Mouse (Mus musculus): Measurements from ENCODE around the gene Rps15. TPM values are rescaled to one million over a fixed set of nuclear protein-coding genes. Genes with fewer than 3 reads are reported as not detected.

The Rps15 gene
- polyA plus RNA-seq, 1 experiment = 2,641 TPM

DNA sequence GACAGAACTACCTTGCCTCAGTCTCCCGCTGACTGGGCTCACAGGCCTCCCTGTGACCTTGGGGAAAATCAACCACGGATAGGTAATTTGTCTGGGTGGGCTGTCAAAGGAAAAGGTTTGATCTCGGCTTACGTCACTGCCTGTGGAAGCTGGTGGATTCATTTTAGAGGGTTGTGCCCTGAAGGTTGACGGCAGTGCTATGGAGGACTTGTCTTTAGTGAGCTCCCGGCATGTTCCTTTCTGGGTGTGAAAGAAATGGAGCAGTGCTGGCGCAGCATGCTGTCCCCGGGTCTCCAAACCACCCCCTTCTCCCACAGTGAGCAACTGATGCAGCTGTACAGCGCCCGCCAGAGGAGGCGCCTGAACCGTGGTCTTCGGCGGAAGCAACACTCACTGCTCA, 1.1 kb downstream of the Rps15 start:
- H3K9ac ChIP-seq (ENCODE audit: low read depth, poor library complexity, severe bottlenecking) = peak overlapping the region; percentile 84
- H3K9me3 ChIP-seq (replicated peaks; ENCODE audit: control insufficient read depth, insufficient read depth, low read length, poor library complexity, severe bottlenecking) = no peaks in the 10 kb centered on the region
- TF ChIP-seq POLR2A (IDR thresholded peaks at IDR 0.05; ENCODE audit: insufficient read depth, low read length) = no peak
- no peak for TF ChIP-seq CTCF (IDR thresholded peaks at IDR 0.05; ENCODE audit: low read depth, low read length)
- no peak for TF ChIP-seq EP300 (IDR thresholded peaks at IDR 0.05; ENCODE audit: insufficient read depth, low read depth, low read length)
- H3K4me3 ChIP-seq (ENCODE audit: low read depth, low read length) = peak overlapping the region; percentile 83
- H3K27me3 ChIP-seq (ENCODE audit: control insufficient read depth, insufficient read depth, low read length, poor library complexity, severe bottlenecking) = no peaks in the 10 kb centered on the region
- H3K4me1 ChIP-seq (ENCODE audit: control insufficient read depth, insufficient read depth, low read length) = peaks cover 3% of the 10 kb centered on the region
- peak overlapping the region; percentile 35 for H3K27ac ChIP-seq (ENCODE audit: insufficient read depth, low read length)
- peaks cover 25% of the 10 kb centered on the region for H3K36me3 ChIP-seq (ENCODE audit: control insufficient read depth, insufficient read depth, low read length, poor library complexity, severe bottlenecking)

DNA sequence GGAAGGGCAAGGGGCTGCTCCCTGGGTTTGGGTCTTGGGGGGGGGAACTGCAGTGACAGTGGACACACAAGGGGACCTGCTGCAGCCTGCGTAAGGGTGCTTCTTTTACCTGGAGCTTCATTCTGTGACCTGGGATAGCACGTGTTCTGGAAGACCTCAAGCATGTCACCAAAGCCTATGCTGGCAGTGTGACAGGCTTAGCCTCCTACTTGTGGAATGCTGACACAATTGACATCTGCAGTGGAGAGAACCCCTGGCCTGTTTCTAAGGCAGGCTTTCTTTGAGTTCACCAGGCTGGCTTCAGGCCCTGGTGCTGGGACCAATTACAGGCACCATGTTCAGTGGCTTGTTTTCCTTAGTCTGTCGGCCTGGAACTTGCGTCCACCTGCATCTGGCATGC, 2.1 kb downstream of the Rps15 start:
- no peak for TF ChIP-seq POLR2A (IDR thresholded peaks at IDR 0.05; ENCODE audit: insufficient read depth, low read length)
- TF ChIP-seq EP300 (IDR thresholded peaks at IDR 0.05; ENCODE audit: insufficient read depth, low read depth, low read length) = no peak
- TF ChIP-seq CTCF (IDR thresholded peaks at IDR 0.05; ENCODE audit: low read depth, low read length) = no peak
- Histone ChIP-seq H3K4me3 (ENCODE audit: low read depth, low read length) (peak overlapping the region; percentile 83), H3K27ac (ENCODE audit: insufficient read depth, low read length) (peak overlapping the region; percentile 48; the same call in 1 of the 2 replicates), H3K36me3 (ENCODE audit: control insufficient read depth, insufficient read depth, low read length, poor library complexity, severe bottlenecking) (peaks cover 25% of the 10 kb centered on the region), H3K9ac (ENCODE audit: low read depth, poor library complexity, severe bottlenecking) (no peak overlapping the region), H3K27me3 (ENCODE audit: control insufficient read depth, insufficient read depth, low read length, poor library complexity, severe bottlenecking) (no peaks in the 10 kb centered on the region), H3K4me1 (ENCODE audit: control insufficient read depth, insufficient read depth, low read length) (peaks cover 3% of the 10 kb centered on the region), H3K9me3 (replicated peaks; ENCODE audit: control insufficient read depth, insufficient read depth, low read length, poor library complexity, severe bottlenecking) (no peaks in the 10 kb centered on the region)

DNA sequence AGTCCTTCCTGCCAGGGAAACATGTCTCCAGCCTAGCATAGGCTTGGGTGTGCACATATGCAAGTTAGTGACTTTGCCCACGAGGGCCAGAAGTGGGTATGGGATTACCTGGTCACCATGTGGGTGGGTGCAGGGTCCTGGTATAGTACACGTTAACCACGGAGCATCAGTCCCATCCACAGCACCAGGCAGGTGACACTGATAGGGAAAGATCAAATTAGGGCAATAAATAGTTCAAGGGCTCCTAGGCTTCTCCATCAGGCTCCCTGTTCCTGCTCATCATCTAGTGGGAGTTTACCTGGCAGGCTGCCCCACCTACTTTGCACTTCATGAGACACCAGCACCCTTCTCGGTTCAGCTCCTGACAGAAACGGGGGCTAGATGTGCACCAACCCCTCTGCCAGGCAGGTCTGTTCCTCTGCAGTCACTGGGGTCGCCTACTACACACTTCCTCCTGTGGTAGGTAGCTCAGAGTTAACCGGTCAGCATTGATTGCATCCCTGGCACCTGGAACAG, 2.6 kb downstream of the Rps15 start:
- H3K36me3 ChIP-seq (ENCODE audit: control insufficient read depth, insufficient read depth, low read length, poor library complexity, severe bottlenecking) = peaks cover 25% of the 10 kb centered on the region
- no peaks in the 10 kb centered on the region for H3K27me3 ChIP-seq (ENCODE audit: control insufficient read depth, insufficient read depth, low read length, poor library complexity, severe bottlenecking)
- no peaks in the 10 kb centered on the region for H3K9me3 ChIP-seq (replicated peaks; ENCODE audit: control insufficient read depth, insufficient read depth, low read length, poor library complexity, severe bottlenecking)
- no peak for TF ChIP-seq POLR2A (IDR thresholded peaks at IDR 0.05; ENCODE audit: insufficient read depth, low read length)
- H3K27ac ChIP-seq (ENCODE audit: insufficient read depth, low read length) = peak overlapping the region; percentile 48; the same call in 1 of the 2 replicates
- peaks cover 3% of the 10 kb centered on the region for H3K4me1 ChIP-seq (ENCODE audit: control insufficient read depth, insufficient read depth, low read length)
- no peak overlapping the region for H3K4me3 ChIP-seq (ENCODE audit: low read depth, low read length)
- no peak overlapping the region for H3K9ac ChIP-seq (ENCODE audit: low read depth, poor library complexity, severe bottlenecking)

DNA sequence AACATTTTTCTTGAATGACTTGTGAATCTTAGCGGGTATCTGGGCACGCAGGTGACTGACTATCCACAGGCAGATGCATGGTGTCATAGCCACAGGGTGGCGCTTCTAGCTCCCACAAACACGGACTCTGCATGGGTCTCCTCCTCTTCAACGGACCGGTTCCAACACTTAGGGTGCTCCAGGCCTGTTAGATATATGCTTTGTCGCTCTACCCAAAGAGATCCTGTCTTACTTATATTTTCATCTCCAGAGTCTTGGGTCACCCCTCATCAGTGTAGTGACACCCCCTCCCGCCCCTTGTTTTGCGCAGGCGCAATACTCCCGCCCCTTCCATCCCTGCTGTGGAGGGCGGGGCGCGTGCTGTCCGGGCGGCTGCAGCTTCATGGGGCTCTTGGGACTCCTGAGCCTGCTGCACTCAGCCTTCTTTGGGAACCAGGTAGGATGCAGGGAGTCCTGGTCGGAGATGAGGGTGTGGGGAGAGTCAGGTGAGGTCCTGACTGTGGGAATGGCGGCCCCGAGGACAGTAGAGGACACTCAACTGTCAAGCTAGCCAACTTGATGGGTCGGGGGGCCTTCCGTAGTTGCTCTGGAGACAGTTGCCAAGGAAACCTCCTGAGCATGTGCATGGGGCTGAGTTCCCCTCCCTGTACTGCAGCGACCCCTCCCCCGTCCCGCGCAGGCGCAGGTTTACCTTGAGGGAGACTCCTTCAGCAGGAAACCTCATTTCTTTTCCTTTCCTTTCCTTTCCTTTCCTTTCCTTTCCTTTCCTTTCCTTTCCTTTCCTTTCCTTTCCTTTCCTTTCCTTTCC, 3.6 kb downstream of the Rps15 start, which contains the start of gene Apc2:
Gene Apc2 (plus strand): TSS at position 360 of the 808 bp plus-strand sequence.
- H3K9ac ChIP-seq (ENCODE audit: low read depth, poor library complexity, severe bottlenecking) = no peak within 1 kb of the TSS
- peaks cover 25% of the 10 kb centered on the region for H3K36me3 ChIP-seq (ENCODE audit: control insufficient read depth, insufficient read depth, low read length, poor library complexity, severe bottlenecking)
- no peaks in the 10 kb centered on the region for H3K27me3 ChIP-seq (ENCODE audit: control insufficient read depth, insufficient read depth, low read length, poor library complexity, severe bottlenecking)
- peak within 1 kb of the TSS; percentile 48; the same call in 1 of the 2 replicates for H3K27ac ChIP-seq (ENCODE audit: insufficient read depth, low read length)
- peaks cover 3% of the 10 kb centered on the region for H3K4me1 ChIP-seq (ENCODE audit: control insufficient read depth, insufficient read depth, low read length)
- no peaks in the 10 kb centered on the region for H3K9me3 ChIP-seq (replicated peaks; ENCODE audit: control insufficient read depth, insufficient read depth, low read length, poor library complexity, severe bottlenecking)
- TF ChIP-seq CTCF (IDR thresholded peaks at IDR 0.05; ENCODE audit: low read depth, low read length) (peak; percentile 73), POLR2A (IDR thresholded peaks at IDR 0.05; ENCODE audit: insufficient read depth, low read length) (no peak)
- peak within 1 kb of the TSS; percentile 82 for H3K4me3 ChIP-seq (ENCODE audit: low read depth, low read length)

DNA sequence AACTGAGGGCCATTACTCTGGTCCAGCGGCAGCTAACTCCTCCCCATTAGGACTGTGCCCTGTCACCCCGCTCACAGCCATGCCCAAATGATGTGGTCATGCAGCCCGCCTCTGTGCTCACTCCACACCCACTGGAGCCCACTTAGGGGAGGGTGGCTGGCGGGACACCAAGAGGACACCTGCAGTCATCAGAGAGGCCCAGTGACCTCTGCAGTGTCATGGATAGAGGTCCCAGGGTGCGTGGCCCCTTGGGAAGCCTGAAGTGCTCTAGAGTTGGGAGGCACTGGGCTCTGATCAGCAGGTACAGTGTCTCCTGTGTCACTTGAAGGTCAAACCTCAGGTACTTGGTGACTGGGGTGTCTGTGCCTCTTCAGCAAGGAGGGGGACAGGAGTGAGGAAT, 4.6 kb downstream of the Rps15 start:
- Histone ChIP-seq H3K27me3 (ENCODE audit: control insufficient read depth, insufficient read depth, low read length, poor library complexity, severe bottlenecking) (no peaks in the 10 kb centered on the region), H3K4me3 (ENCODE audit: low read depth, low read length) (peak overlapping the region; percentile 9), H3K9me3 (replicated peaks; ENCODE audit: control insufficient read depth, insufficient read depth, low read length, poor library complexity, severe bottlenecking) (no peaks in the 10 kb centered on the region), H3K27ac (ENCODE audit: insufficient read depth, low read length) (no peak overlapping the region), H3K36me3 (ENCODE audit: control insufficient read depth, insufficient read depth, low read length, poor library complexity, severe bottlenecking) (peaks cover 25% of the 10 kb centered on the region), H3K4me1 (ENCODE audit: control insufficient read depth, insufficient read depth, low read length) (peaks cover 3% of the 10 kb centered on the region), H3K9ac (ENCODE audit: low read depth, poor library complexity, severe bottlenecking) (no peak overlapping the region)
- no peak for TF ChIP-seq CTCF (IDR thresholded peaks at IDR 0.05; ENCODE audit: low read depth, low read length)
- TF ChIP-seq POLR2A (IDR thresholded peaks at IDR 0.05; ENCODE audit: insufficient read depth, low read length) = no peak
- no peak for TF ChIP-seq EP300 (IDR thresholded peaks at IDR 0.05; ENCODE audit: insufficient read depth, low read depth, low read length)

DNA sequence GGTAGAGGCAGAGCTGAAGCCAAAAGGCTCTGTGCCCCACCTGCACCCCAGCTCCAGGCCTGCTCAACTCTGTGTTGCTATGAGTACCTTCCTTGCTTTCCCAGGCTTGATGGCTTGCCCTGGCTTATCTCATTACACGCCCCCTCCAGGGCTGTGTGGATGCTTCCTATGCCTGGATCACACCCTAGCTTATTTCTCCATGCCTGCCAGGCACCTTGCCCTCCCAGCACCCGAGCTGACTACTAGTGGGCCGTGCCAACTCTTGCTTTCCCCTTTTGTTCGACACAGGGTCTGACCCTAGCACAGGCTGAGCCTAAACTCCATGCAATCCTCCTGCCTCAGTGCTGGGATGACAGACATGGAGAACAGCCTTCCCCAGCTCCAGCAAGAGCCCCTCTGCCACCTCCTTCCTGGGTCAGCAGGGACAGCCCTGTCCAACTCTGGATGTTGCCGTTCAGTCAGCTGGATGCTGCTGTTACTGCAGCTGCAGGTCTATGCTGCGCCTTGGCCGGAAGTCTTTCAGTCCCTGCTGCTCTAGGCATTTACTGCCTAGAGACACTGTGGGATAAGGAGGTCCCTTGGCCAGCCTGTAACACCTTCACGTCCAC, 5.4 kb downstream of the Rps15 start:
- H3K27ac ChIP-seq (ENCODE audit: insufficient read depth, low read length) = no peak overlapping the region
- H3K4me1 ChIP-seq (ENCODE audit: control insufficient read depth, insufficient read depth, low read length) = peaks cover 3% of the 10 kb centered on the region
- H3K4me3 ChIP-seq (ENCODE audit: low read depth, low read length) = no peak overlapping the region

More for the DNA sequence above, 5.4 kb downstream of the Rps15 start:
- Histone ChIP-seq H3K9ac (ENCODE audit: low read depth, poor library complexity, severe bottlenecking) (no peak overlapping the region), H3K9me3 (replicated peaks; ENCODE audit: control insufficient read depth, insufficient read depth, low read length, poor library complexity, severe bottlenecking) (no peaks in the 10 kb centered on the region), H3K27me3 (ENCODE audit: control insufficient read depth, insufficient read depth, low read length, poor library complexity, severe bottlenecking) (no peaks in the 10 kb centered on the region), H3K36me3 (ENCODE audit: control insufficient read depth, insufficient read depth, low read length, poor library complexity, severe bottlenecking) (peaks cover 24% of the 10 kb centered on the region)
- TF ChIP-seq POLR2A (IDR thresholded peaks at IDR 0.05; ENCODE audit: insufficient read depth, low read length) = no peak
- TF ChIP-seq EP300 (IDR thresholded peaks at IDR 0.05; ENCODE audit: insufficient read depth, low read depth, low read length) = no peak
- TF ChIP-seq CTCF (IDR thresholded peaks at IDR 0.05; ENCODE audit: low read depth, low read length) = no peak
